Mouse (Mus musculus) bone marrow, adult 2 months (tissue): ENCODE results near the gene Trim47.

Experiments used
- CTCF ChIP-seq: fragments of 200-500 bp; IDR thresholded peaks from 2 replicates; pipeline ENCODE4 v1.5.1; 2011; ENCODE audit warnings: low read length, control low read depth; ENCODE audit not compliant: control insufficient read depth, insufficient read depth
- POLR2A ChIP-seq: fragments of 200-500 bp; IDR thresholded peaks from 2 replicates; pipeline ENCODE4 v1.6.1; 2011; ENCODE audit warnings: low read depth, mild to moderate bottlenecking, control low read depth, low read length, borderline replicate concordance; ENCODE audit not compliant: control insufficient read depth

DNA sequence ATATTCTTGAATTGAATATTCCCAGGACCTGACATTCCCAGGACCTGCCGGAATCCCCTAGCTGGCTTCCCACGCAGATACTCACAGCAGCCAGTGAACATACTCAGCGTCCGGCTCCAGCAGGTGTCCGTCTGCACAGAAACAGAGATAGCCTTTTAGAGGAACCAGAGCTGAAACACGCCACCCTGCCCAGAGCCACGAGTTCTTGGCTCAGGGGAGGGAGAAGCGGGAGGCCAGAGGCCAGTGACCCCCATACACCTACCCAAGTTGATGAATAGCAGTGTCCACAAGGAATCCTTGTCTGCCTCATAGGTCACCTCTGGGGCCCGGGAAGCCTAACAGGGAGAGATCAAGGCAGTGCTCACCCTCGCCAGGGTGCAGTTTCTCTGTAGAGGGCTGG is 7.2 kb upstream of the Trim47 start:
- TF ChIP-seq CTCF, result no peak
- TF ChIP-seq POLR2A, result no peak
